Mouse (Mus musculus): ENCODE data around the gene Rgs3.

The Rgs3 gene

GRCm38 (mm10) chr4:62653922-62654661 lies 94.4 kb downstream of the Rgs3 start:
- no peak for DNase-seq (ENCODE audit: low spot score)

- DNase-seq (ENCODE audit: low spot score): no peak
Observed at GRCm38 (mm10) chr4:62659264-62659663, 99.6 kb downstream of the Rgs3 start.

GRCm38 (mm10) chr4:62659861-62660553 lies 100.4 kb downstream of the Rgs3 start:
- no peak for DNase-seq (ENCODE audit: low spot score)

- DNase-seq (ENCODE audit: low spot score): no peak
Observed at GRCm38 (mm10) chr4:62660554-62660864, 100.9 kb downstream of the Rgs3 start.

- DNase-seq (ENCODE audit: low spot score): no peak
Observed at GRCm38 (mm10) chr4:62661311-62661849, 101.7 kb downstream of the Rgs3 start.

GRCm38 (mm10) chr4:62663348-62663747 lies 103.7 kb downstream of the Rgs3 start:
- DNase-seq (ENCODE audit: low spot score): no peak

GRCm38 (mm10) chr4:62665842-62666241 lies 106.2 kb downstream of the Rgs3 start:
- no peak for DNase-seq (ENCODE audit: low spot score)

- DNase-seq (ENCODE audit: low spot score): no peak
Observed at GRCm38 (mm10) chr4:62668666-62669065, 109.0 kb downstream of the Rgs3 start.

- DNase-seq (ENCODE audit: low spot score): peak; percentile 83
Observed at GRCm38 (mm10) chr4:62669094-62670071, 109.7 kb downstream of the Rgs3 start.

- no peak for DNase-seq (ENCODE audit: low spot score)
Observed at GRCm38 (mm10) chr4:62673531-62674030, 113.9 kb downstream of the Rgs3 start.

GRCm38 (mm10) chr4:62674031-62674995 lies 114.7 kb downstream of the Rgs3 start:
- no peak for DNase-seq (ENCODE audit: low spot score)

GRCm38 (mm10) chr4:62675394-62675793 lies 115.7 kb downstream of the Rgs3 start:
- DNase-seq (ENCODE audit: low spot score): no peak

- DNase-seq (ENCODE audit: low spot score): no peak
Observed at GRCm38 (mm10) chr4:62677047-62677737, 117.5 kb downstream of the Rgs3 start.

- no peak for DNase-seq (ENCODE audit: low spot score)
Observed at GRCm38 (mm10) chr4:62679157-62679556, 119.5 kb downstream of the Rgs3 start.

GRCm38 (mm10) chr4:62681467-62681866 lies 121.8 kb downstream of the Rgs3 start:
- no peak for DNase-seq (ENCODE audit: low spot score)

- no peak for DNase-seq (ENCODE audit: low spot score)
Observed at GRCm38 (mm10) chr4:62682371-62682770, 122.7 kb downstream of the Rgs3 start.

GRCm38 (mm10) chr4:62683148-62683547 lies 123.5 kb downstream of the Rgs3 start:
- DNase-seq (ENCODE audit: low spot score): no peak

GRCm38 (mm10) chr4:62684351-62684750 lies 124.7 kb downstream of the Rgs3 start:
- DNase-seq (ENCODE audit: low spot score): no peak

GRCm38 (mm10) chr4:62685268-62685667 lies 125.6 kb downstream of the Rgs3 start:
- no peak for DNase-seq (ENCODE audit: low spot score)

GRCm38 (mm10) chr4:62686769-62687168 lies 127.1 kb downstream of the Rgs3 start:
- no peak for DNase-seq (ENCODE audit: low spot score)
